Mouse (Mus musculus) cerebellum, adult 9-10 months (tissue): Measurements from ENCODE around the gene Tcta.
A peak's percentile ranks its signal among the peaks of the same experiment; 100 is the strongest.

Source experiments
- DNase-seq: peaks from one replicate; pipeline ENCODE4 v3.0.0; 2022

The Tcta gene

DNA sequence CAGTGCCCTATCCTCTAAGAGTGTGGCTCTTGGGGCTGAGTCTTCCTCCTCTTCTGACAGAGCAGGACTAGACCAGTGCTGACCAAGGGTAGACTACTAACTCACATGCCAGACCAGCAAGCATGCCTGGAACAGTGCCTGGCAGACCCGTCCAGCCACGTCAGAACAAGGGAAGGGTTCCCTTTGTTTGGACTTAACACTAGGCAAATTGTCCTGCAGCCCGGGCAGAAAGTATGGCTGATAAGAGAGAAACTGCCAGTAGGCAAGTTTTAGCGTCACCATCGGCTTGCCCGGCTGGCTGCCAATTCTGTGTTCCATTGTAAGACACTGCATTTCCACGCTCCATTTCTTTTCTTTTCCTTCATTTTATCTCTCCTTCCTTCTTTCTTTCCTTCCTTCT, 38.3 kb downstream of the Tcta start:
- no peak for DNase-seq

DNA sequence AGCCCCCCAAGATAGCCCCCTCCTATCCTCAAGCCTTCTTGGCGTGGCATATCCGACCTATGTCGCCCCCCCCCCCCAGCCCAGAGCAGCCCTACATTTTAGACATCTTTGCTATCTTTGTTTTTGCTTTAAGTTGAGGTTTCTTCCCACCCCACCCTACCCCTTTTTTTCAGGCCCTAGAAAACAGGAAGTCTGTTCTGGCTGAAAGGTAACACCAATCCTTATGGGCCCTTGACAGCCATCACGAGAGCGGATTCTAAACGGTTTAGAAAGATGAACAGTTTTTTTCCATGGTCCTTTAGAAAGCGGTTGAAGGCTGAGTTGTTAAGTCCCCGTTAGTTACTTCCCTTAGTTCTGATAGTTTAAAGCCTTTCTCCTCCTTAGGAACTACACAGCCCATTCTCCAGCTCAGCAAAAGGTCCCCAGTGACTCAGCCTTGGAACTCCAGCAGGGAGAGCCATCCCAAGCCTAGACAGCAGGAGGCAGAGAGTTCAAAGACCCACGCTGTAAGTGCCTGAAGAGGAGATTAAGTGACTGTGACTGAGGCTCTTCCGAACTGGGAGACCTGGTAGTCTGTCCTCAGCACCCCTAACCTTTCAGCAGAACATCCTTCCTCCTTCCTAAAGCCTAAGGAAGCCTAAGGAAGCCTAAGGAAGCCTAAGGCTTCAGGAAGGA, 39.6 kb downstream of the Tcta start:
- no peak for DNase-seq

DNA sequence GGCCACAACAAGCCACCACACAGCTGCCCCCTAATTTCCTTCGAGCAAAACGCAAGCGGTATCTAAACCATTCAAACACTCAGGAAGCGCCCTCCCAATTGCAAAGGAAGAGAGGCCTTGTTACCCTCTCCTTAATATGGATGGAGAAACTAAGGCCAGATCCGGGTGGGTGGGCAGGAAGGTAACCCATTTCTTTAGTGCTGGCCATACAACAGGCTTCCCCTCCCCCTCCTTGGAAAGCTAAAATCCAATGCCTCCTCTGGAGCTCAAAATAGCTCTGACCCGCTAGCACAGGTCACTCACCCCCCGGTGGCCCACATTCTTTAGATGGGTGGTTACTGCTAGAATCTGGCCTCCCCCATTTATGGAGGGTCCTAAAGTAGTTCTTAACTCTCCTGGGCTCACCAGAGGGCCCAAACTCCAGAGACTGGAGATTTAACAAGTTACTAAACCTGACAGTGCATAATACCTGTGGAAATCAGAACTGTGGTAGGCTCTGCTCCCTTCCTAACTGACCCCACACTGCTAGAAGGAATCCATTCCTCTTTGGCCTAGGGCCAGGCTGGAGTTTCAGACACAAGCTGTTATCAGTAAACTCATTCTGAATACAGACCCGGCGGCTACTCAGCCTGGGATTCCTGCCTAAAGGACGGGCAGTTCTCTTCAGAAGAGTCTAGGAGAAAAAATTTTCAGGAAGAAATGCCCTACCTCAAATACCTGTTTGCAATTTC, 41.6 kb downstream of the Tcta start:
- no peak for DNase-seq

DNA sequence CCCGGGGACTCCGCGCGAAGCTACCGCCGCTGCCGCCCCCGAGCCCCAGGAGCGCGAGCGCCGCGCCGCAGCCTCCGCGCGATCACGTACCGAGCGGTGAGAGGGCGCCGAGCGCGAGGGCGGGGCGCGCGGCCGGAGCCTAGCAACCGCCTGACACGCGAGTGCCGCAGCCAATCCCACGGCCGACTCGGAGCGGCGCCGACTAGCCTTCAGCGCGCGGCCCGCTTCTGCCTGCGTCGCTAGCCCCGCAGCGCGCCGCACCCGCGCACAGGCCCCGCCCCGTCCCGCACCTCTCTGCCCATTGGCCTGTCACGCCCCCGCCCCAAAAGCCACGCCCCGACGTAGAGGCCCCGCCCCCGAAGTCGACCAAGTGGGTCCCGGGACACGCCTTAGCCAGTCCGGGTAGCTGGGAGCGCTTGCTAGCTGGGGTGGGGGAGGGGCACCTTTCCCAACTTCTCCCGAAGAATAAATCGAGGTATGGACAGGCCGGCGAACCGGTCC, 42.2 kb downstream of the Tcta start, which contains the start of gene Dag1:
TSS of gene Dag1 (minus strand) at position 269 of the 501 bp plus-strand sequence.
- peak; percentile 98 for DNase-seq

DNA sequence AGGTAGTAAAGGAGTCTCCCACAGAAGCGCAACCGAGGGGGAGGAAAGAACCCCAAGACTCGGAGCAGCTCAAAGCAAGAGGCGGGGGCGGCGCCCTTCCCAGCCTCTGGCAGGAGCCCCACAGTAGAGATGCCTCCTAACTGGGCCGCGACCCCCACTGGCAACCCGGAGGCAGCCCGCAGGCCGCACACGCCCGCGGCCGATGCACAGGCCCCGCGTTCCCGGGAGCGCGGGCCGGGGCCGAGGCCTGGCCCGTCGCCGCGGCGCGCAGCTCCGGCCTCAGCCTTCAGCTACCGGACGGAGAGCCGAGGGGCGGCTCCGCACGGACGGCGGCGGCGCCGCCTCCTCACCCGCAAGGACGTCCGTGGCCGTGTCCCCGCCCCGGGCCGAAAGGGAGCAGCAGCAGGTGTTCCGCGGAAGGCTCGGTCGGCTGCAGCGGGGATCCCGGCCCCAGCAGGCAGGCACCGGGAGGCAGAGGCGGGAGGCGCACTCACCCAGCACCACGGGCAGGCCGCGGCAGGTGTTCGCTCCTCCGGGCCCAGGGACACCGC, 42.8 kb downstream of the Tcta start:
- peak; percentile 59 for DNase-seq

DNA sequence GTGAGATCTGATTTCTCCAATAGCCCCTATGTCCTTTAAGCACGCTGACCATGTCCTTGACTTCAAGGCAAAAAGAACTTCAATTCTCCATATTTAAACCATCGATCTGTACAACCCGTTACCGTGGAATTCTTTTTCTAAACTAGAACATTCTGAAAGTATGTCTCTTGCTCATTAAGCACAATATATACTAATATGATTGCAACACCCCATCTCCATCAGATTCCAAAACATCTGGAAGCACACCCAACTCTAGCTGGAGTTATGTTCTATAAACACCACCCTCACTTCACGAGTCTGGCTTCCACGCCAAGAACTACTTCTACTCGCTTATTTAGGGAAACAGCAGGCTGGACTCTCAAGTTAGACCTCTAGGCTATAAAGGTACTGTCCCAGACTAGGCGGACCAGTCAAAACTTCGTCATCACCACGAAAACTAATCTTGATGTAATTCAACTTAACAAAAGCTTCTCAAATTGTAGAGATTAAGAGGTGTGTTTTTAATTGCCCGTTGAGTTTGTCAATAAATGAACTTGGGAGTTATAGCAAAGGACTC, 43.4 kb downstream of the Tcta start:
- peak; percentile 40 for DNase-seq

DNA sequence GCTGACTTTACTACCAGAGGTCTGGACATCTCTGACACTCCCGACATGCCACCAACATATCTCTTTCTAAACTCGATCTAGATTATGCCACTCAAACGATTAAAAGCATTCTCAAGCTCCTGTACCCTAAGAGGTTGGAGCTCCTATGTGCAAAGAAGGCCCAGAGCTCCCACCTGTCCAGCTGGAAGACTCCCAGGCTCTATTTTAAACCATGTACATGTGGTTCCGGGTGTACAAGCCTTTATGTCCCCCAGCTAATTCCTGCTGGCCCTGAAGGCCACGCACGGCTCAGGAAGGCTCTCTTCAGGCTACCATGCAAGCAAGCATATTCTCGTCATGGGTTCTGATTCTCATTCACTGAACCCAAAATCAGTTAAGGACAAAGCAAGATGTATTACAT, 44.1 kb downstream of the Tcta start:
- no peak for DNase-seq

DNA sequence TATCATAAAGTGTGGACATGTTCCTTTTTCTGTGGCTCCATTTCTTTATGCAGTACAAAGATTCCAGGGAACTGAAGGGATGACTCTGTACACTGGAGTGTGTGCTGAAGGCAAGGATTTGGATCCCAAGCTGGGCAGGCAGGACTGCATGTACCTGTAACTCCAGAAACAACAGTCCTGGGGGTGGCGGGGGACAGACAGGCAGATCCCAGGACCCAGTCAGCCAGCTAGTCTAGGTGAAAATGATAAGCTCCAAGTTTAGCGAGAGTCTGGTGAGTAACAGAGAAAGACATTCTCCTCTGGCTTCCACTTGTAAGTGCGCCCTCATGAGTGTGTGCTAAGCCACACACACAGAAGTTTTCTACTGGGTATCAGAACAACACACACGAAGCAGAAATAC, 45.4 kb downstream of the Tcta start:
- DNase-seq = no peak
